Mouse (Mus musculus) Patski (cell line): ENCODE data around the gene Irak3. TPM values are rescaled to one million over a fixed set of nuclear protein-coding genes. Genes with fewer than 3 reads are reported as not detected.

Source experiments
- ATAC-seq: fragments of 100-300 bp; one replicate; pipeline ENCODE4 v1.8.0; 2021
- CTCF ChIA-PET: fragments of 350-600 bp; sonication (Branson Sonifier 250); formaldehyde crosslinking; loops from one replicate; lab custom pipeline; 2022; ENCODE audit warnings: inconsistent platforms; lab: Charles Lee
- POLR2A ChIA-PET: fragments of 350-600 bp; sonication (Branson Sonifier 250); formaldehyde crosslinking; loops from one replicate; lab custom pipeline; 2022; ENCODE audit warnings: antibody characterized with exemption, inconsistent platforms; lab: Charles Lee
- DNase-seq: peaks from one replicate; pipeline ENCODE4 v3.0.0-alpha.2; 2011; ENCODE audit warnings: low read depth, low spot score
- H3K27me3 ChIP-seq: fragments of 371-371 bp; one replicate; pipeline ENCODE4 v1.5.1; 2021
- CTCF ChIP-seq: fragments of 100-300 bp; IDR thresholded peaks from one replicate; pipeline ENCODE4 v1.5.1; 2021
- in situ Hi-C: fragments of 300-500 bp; cut with MboI; formaldehyde crosslinking; loops from 3 replicates; pipeline ENCODE4 v1.11.1; 2018; ENCODE audit warnings: low pct_unique_long_range_greater_than_20kb, mixed read lengths
- polyA plus RNA-seq: library from polyadenylated mRNA; unstranded; gene quantifications from one replicate; pipeline ENCODE4 v1.2.3, GENCODE M21; 2021

Irak3 gene
- polyA plus RNA-seq, 1 experiment from 2014 or later: 0.21 TPM

GRCm38 (mm10) chr10:120163490-120163889 is 38.4 kb downstream of the Irak3 start:
- no peaks in the 10 kb centered on the region for H3K27me3 ChIP-seq
- TF ChIP-seq CTCF: no peak
- ATAC-seq (no peak), DNase-seq (no peak)
- in situ Hi-C loops: no loop called here
- ChIA-PET POLR2A (no interaction called here), CTCF (no interaction called here)

GRCm38 (mm10) chr10:120162840-120163239 is 39.1 kb downstream of the Irak3 start:
- ChIA-PET POLR2A (no interaction called here), CTCF (no interaction called here)
- no peaks in the 10 kb centered on the region for H3K27me3 ChIP-seq
- in situ Hi-C loops: no loop called here
- ATAC-seq (no peak), DNase-seq (no peak)
- no peak for TF ChIP-seq CTCF

GRCm38 (mm10) chr10:120160533-120160932 is 41.4 kb downstream of the Irak3 start:
- no peak for DNase-seq
- POLR2A ChIA-PET: no interaction called here
- no peaks in the 10 kb centered on the region for H3K27me3 ChIP-seq
- no peak for ATAC-seq
- CTCF ChIA-PET: no interaction called here
- no peak for TF ChIP-seq CTCF
- in situ Hi-C loops: no loop called here

GRCm38 (mm10) chr10:120153911-120154310 is 48.0 kb downstream of the Irak3 start:
- no peaks in the 10 kb centered on the region for H3K27me3 ChIP-seq
- ChIA-PET CTCF (no interaction called here), POLR2A (no interaction called here)
- ATAC-seq (no peak), DNase-seq (no peak)
- in situ Hi-C loops: no loop called here
- TF ChIP-seq CTCF: no peak

- no peak for TF ChIP-seq CTCF
- no peak for DNase-seq
- in situ Hi-C loops: no loop called here
- ChIA-PET POLR2A (no interaction called here), CTCF (no interaction called here)
- H3K27me3 ChIP-seq: no peaks in the 10 kb centered on the region
- no peak for ATAC-seq
Observed at GRCm38 (mm10) chr10:120151672-120152071, 50.3 kb downstream of the Irak3 start.

GRCm38 (mm10) chr10:120140916-120141516 is 60.9 kb downstream of the Irak3 start:
- POLR2A ChIA-PET: interaction anchor here (0.6 kb wide), 1 partner anchor 1451 kb away, joined by 7 read pairs; no protein-coding TSS in a partner anchor
- CTCF ChIA-PET: interaction anchor here (1.7 to 1.8 kb wide), 2 partner anchors 11 to 12 kb away, joined by 4 to 5 read pairs; no protein-coding TSS in a partner anchor
- in situ Hi-C loops: no loop called here
- no peak for DNase-seq
- no peak for ATAC-seq
- no peaks in the 10 kb centered on the region for H3K27me3 ChIP-seq
- no peak for TF ChIP-seq CTCF

GRCm38 (mm10) chr10:120140193-120140592 is 61.7 kb downstream of the Irak3 start:
- ATAC-seq (no peak), DNase-seq (no peak)
- no peaks in the 10 kb centered on the region for H3K27me3 ChIP-seq
- ChIA-PET POLR2A (no interaction called here), CTCF (interaction anchor here (0.6 to 1.8 kb wide), 4 partner anchors 8 to 13 kb away, joined by 3 to 5 read pairs (median 4); no protein-coding TSS in a partner anchor)
- in situ Hi-C loops: no loop called here
- no peak for TF ChIP-seq CTCF

GRCm38 (mm10) chr10:120136020-120136562 is 65.8 kb downstream of the Irak3 start:
- in situ Hi-C loops: no loop called here
- CTCF ChIA-PET: no interaction called here
- DNase-seq (no peak), ATAC-seq (no peak)
- H3K27me3 ChIP-seq: no peaks in the 10 kb centered on the region
- no peak for TF ChIP-seq CTCF
- POLR2A ChIA-PET: no interaction called here

- no peak for TF ChIP-seq CTCF
- H3K27me3 ChIP-seq: no peaks in the 10 kb centered on the region
- ChIA-PET POLR2A (no interaction called here), CTCF (interaction anchor here (1.1 kb wide), 1 partner anchor 11 kb away, joined by 3 read pairs; no protein-coding TSS in a partner anchor)
- in situ Hi-C loops: no loop called here
- no peak for DNase-seq
- no peak for ATAC-seq
Observed at GRCm38 (mm10) chr10:120133697-120134096, 68.2 kb downstream of the Irak3 start.

GRCm38 (mm10) chr10:120130621-120131020 is 71.3 kb downstream of the Irak3 start:
- H3K27me3 ChIP-seq: no peaks in the 10 kb centered on the region
- TF ChIP-seq CTCF: peak; percentile 67
- no peak for ATAC-seq
- in situ Hi-C loops: no loop called here
- ChIA-PET POLR2A (no interaction called here), CTCF (interaction anchor here (0.5 to 2.7 kb wide), 4 partner anchors 10 to 327 kb away, joined by 3 to 14 read pairs (median 4); no protein-coding TSS in a partner anchor)
- no peak for DNase-seq

- POLR2A ChIA-PET: no interaction called here
- ATAC-seq (no peak), DNase-seq (no peak)
- TF ChIP-seq CTCF: no peak
- H3K27me3 ChIP-seq: no peaks in the 10 kb centered on the region
- in situ Hi-C loops: no loop called here
- CTCF ChIA-PET: interaction anchor here (0.9 to 1.3 kb wide), 3 partner anchors 10 to 141 kb away, joined by 3 to 5 read pairs (median 3); no protein-coding TSS in a partner anchor
Observed at GRCm38 (mm10) chr10:120128601-120129277, 73.2 kb downstream of the Irak3 start.
